Mouse (Mus musculus) heart, adult 11 months (tissue): Measurements from ENCODE around the gene Peli2.
A peak's percentile ranks its signal among the peaks of the same experiment; 100 is the strongest.

Experiments
- DNase-seq: peaks from one replicate; pipeline ENCODE4 v3.0.0; 2022

Peli2 gene

DNA sequence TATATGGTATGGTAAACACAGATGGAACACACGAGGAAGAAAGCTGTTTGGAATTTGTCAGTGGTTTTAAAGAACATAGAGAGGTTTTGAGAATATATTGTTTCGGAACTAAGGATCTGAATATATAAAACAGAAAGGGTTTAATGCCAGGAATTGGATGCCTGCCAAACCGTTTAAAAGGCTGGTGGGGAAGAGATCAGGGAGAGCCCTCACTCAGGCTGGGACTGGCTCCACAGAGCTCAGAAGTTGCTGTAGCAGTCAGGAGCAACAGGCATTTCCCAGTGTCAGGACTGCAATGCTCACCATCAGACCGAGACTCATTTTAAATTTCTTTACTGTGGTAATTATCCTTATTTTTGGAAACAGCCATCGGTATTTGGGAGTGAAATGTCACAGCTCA lies 76.2 kb downstream of the Peli2 start:
- DNase-seq = peak; percentile 63

DNA sequence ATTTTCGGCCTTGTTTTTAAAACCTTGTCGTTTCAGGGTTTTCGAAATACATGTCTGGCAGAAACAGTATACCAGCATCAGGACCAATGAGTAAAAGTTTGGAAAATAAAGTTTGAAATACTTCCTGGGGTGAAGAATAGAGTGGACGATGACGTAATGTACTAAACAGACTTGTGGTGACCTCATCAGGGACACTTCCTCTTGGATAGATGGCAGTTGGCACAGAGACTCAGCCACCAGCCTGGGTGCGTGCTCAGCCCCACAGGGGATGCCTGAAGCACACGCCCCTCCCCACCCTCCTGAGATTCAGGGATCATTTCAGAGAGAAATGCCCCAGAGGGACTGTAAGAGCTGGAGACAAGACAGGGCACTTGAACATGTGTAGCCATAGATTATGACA lies 76.7 kb downstream of the Peli2 start:
- peak; percentile 90 for DNase-seq

DNA sequence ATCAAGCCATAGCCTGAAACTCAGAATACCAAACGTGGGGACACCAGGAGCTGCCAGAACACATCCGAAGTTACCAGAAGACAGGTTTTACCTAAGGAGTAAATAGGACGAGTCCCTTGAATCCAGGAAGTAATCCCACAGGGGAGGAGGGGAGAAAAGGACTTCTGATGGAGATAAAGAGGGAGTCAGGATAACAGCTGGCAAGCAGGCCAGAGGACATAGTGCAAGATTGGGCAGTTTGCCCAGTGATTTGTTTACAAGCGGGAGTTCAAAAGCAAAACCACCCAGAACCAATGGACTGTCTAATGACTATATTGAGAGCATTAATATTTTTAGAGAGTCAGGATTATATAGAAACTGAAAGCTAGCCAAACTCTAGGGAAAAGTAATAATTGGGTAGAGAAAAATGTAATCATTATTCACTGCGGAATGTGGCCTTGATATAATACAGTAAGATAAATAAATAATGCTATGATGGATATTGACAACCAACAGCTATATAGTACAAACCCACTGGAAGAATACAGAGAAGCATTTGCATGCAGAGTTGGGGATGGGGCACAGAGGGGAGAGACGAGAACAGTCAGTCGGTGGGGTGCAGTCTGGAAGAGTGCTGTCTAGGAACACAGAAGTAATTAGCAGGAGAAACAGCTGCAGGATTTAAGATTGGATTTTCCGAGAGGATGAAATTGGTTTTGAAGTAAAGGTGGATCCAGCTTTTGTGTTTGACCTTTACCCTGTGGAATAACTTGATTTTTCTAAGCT lies 77.7 kb downstream of the Peli2 start:
- peak; percentile 94 for DNase-seq

DNA sequence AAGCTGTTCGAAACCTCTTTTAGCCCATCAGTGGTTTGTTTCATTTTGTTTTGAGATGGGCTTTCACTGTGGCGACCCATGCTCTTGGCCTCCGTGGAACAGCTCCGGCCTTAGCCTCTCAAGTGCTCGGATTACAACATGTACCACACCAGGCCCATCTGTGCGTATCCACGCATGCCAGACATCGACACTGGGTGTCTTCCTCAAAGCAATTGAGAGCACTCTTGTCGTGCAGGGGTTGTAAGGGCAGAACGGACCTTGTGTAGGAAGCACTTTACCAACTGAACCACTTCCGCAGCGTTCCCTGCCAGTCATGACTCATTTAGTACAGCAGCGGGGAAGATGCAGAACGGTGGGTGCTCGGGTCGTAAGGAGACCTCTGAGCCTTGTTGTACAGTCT lies 78.3 kb downstream of the Peli2 start:
- peak; percentile 92 for DNase-seq

DNA sequence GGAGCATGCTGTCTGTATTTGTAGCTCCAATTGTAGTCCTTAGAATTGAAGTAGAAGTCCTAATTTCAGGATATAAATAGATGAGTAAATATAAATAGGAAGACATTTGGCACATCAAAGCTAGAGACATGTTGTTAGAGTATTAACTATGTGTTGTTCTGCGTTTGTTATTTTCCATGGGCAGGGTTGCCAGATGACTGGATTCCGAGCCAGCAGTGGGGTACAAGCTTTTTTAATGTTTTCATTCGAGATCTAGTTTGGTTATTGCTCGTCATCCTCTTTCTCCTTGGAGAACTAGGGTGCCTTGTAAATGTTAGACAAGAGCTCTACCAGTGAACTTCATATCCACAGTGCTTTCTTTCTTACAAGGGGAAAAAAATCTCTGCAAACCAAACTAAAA lies 78.9 kb downstream of the Peli2 start:
- DNase-seq = peak; percentile 15

DNA sequence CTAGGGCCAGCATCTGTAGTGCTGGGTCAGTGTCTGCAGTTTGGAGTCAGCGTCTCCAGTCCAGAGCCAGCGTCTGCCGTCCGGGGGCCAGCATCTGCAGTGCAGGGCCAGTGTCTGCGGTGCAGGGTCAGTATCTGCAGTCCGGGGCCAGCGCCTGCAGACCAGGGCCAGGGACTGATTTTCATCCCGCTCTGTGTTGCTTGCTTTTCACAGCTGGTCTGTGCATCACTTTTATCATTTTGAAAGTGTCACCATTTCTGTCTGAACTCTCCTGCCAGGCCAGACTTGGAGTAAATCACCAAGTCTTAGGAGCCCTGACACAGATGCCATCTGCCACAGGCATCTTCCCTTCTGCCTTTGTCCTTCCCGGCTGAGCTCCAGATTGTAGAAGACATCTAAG lies 79.7 kb downstream of the Peli2 start:
- DNase-seq = peak; percentile 90

DNA sequence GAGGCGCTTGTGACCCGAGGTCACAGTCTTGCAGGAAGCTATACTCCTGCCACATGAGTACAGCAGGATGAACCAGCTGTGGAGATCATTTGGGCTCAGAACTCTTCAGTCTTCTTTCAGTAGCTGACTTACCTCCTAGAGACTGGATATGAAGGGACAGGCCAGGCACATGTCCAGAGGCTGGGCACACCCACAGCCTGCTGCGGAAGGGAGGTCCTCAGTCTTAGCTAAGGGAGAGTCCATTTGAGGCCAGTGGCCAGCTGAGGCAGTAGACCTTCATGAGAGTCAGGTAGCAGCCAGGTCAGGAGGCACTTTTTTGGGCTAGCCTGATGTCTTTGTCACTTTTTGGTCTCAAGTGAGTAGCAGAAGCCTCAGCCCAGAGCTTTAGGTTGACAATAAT lies 80.2 kb downstream of the Peli2 start:
- peak; percentile 98 for DNase-seq

DNA sequence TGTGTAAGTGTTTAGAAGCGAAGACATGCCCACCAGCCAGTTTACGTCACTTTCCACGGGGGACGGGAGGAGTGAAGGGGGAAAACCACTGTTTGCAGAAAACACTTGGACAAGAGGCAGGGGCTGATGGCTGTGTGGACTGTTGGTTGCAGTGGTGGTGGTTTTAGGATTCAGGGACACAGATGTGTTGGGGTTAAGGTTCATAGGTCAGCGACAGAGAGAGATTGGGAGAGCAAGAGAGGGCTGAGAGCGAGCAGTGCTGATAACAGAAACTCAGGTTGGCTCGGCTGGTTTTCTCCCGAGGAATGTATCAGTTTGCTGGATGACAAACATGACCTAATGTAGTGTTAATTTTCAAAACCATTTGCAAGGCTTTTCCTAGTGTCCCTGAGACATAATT lies 80.8 kb downstream of the Peli2 start:
- DNase-seq = peak; percentile 83

DNA sequence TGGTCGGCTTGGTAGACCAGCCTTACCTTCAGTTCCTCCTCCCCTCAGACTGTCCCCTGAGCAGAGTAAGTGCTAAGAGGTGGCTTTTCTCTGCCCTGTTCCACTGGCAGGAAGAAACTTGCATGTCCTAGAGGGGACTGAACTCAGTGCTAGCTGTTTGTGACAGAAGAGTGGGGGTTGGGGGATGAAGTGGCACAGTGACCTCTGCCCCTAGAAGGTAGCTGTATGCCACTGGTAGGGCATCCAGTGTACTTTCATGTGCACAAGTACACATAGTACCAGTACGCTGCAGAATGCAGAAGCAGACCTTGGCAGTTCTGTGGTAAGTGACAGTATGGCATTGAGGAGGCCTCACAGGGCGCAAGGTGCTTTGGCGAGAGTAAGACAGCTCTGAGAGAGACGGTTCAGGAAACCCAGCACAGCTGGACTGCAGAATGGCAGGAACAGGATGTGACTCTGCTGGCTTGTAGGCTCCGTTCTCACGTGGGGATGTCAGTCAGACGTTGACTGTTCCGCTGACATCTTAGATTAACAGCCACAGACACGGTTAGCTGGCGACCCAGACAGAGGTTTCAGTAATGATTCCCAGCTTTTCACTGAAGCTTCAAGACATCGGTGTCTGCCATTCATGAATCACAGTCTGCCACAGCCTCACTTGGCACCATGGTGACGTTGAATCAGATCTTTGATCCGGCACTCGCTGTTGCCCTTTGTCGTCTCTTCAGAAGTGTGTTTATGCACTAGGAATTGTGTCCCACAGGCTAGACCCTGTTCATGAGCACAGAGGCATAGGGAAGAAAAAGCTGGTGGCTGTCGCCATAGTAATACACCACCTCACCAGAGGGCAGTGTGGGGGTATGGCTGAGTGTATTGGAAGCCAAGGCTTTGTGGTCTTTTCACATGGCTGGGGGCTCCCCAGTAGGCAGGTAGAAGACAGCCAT lies 81.7 kb downstream of the Peli2 start:
- DNase-seq = peak; percentile 86

DNA sequence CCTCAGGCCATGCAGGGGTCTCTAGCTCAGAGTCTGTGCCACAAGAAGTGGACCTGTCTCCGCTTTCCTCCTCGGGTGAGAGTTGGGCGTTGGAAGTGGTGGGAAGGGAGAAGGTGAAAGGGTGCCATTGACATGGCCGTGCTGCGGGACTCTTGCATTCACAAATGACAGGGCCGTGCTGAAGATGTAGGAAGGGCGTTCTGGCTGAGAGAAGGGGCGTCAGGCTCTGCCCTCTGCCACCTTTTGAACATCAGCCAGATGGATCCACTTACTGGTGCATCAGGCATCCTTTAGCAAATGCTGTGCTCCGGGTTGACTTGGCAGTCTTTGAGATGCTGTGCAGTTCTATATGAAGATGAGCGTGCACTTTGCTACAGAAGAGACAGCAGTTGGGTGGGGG lies 84.4 kb downstream of the Peli2 start:
- peak; percentile 86 for DNase-seq

DNA sequence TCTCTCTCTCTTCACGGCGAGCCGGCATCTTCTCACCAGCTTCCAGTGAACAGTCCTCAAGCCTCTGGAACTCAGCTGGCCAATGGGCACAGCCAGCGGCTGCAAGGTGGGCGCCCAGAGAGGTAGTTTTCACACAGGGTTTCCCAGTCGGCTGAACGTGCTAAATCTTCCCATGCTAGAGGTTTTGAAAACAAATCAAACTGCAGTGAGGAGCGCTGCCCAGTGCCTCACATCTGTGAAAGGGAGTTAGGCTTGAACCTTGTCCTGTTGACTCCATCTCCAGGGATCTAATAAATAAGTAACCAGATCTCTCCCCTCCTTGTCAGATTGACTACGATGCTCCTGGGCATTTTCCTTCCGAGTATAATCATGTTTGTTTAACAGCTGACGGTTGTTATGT lies 85.0 kb downstream of the Peli2 start:
- DNase-seq = peak; percentile 50

DNA sequence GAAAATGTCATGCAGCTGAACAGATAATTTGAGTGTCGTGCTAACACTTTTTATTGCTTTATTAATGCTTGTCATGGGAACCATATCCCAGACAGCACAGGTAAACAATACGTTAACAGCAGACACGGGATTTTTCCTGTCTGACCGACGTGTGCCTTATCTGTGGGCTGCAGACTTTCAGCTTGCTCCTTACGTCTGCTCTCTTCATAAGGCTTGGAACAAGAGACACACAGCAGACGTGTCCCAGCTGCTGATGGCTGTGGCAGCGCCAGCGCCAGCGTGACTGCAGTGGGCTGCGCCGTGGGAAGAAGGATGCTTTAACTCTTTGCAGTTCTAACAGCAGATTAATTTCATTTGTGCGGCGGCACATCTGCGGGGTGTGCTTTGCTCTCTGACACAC lies 86.5 kb downstream of the Peli2 start:
- DNase-seq = peak; percentile 96

DNA sequence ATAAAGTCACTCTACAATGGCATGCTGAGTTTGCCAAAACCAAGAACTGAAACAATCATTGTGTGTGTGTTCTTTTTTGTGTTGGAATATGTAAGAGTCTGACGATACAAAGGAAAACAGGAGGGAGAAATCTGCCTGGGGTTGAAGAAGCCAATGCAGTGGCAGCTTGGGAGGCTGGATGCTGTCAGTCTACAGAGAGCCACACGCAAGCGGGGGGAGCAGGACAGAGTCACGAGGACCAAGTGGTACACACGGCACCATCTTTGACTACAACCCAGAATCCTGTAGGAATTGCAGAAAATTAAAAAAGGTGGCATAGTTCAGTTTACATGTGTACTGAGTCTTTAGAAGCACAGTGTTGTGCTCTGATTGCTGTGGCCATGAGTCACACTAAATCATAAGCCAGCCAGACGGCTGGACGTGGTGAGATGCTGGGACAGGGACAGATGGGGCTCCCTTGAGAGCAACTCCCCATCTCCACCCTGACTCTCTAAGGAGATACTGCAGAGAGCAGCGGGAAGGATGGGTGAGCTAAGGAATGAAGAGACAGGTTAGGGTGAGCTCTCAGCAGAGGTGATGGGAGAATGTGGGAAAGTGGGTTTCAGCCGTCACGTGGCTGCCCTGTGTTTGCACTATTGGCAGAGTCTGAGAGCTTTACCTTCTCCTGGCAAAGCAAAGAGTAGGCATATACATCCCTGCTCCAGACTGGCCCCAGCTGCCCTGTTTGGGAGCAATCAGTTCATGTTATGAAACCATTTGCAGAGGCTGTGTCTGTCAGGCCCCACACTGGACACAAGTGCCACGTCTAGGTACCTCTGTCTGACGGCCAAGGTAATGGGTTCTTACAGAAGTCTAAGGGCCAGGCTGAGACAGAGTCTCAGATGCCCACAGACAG lies 87.4 kb downstream of the Peli2 start:
- peak; percentile 91 for DNase-seq

DNA sequence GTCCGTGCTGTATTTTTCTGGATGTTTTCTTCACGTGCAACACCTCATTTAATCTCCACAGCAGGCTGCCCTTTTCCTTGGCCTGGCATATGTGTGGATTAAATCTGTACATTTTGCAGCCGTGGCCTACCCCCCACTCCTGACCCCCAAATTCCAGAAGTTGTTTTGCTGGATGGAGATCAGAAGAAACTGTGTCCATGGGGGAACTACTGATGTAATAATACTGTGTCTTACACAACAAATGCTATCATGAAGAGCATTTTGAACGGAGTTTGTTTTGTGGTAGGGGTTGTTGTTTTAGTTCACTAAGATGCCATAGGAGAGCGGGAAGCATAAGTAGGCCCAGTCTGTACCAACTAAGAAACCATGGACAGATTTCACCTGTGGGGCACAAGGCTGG lies 88.8 kb downstream of the Peli2 start:
- DNase-seq = no peak

DNA sequence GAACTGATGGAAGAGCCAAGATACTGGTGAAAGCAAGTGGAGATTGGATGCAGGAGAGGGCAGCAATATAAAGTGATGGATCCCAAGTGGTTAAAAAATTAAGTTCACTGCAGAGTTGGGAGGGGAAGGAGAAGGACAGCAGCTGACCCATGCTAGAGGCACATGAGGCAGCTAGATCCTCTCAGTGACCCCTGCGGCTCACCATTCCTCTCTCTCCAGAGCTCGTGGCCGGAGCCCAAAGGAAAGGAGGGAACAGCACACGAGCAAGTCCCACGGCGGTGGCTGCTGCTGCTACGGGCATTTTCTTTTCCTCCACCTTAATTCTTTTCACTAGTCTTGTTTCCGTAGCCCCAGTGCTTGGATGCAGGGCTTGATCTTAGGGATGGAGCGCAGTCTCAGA lies 89.5 kb downstream of the Peli2 start:
- no peak for DNase-seq

DNA sequence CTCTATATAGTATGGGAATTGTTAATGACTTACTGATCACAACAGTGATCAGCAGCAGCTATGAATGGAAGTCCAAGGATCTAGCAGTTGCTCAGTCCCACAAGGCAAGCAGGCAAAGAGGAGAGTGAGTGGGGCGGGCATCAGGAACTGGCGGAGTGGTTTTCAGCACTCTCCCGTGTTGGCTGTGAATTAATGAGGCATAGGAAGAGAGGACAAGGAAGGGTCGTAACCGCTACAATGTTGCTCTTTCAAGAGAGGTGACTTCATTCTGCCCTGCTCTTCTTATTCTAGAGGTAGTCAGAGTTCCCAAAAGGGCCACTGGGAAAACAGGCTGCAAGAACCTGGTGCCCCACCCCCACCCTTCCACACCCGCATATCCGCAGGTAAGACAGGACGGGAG lies 90.9 kb downstream of the Peli2 start:
- DNase-seq = no peak

DNA sequence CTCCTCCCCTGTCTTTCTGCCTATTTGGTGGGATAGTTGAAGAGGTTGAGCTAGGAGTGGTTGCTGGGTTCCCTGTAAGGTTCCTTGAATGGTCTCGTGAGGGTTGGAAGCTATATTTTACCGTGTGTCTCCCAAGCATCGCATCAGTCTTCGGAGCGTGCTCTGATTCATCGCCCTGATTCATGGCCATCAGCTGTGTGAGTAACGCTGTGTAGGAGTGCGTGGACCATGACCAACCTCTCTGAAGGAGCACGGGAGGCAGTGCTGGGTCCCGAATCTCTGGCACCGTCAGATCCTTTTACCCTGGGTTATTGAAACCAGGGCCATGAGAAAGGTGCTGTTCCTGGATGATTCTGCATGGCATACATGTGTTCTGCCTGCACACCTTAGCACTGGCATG lies 92.2 kb downstream of the Peli2 start:
- DNase-seq = no peak

DNA sequence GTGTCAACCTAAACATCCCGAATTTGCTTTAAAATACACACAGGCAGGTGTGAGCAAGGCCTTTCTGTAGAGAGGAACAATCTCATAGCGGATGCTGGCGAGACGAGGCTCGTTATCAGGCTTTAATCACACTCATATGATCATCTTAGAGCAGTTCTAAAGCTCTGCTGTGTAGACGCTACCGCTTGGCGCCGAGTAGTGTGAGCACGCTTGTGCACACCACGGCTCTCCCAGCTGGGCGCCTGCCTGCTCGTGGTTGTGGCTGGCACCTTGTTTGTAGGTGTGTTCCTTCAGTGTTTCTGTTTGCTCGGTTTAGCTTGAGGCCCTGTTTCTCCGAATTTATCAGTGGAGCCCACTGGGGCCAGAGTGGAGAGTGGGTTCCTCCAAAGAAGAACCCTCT lies 93.0 kb downstream of the Peli2 start:
- peak; percentile 85 for DNase-seq

DNA sequence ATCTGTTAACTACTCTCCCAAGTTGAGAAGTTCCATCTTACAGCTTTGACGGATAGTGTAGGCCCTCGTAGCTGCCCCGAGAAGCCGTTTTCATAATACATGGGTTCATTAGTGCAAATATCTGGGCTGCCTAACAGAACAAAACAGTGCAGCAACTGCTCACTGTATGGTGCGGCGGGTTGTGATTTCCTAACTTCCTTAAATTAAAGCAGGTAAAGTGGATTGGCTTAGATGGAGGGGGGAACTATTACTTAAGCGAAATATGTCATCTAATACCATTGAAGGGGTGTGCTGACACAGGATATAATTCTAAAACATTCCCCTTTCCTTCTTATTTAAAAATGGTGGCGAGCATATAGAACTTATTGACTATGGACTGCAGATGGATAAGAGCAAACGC lies 101.4 kb downstream of the Peli2 start:
- peak; percentile 52 for DNase-seq

DNA sequence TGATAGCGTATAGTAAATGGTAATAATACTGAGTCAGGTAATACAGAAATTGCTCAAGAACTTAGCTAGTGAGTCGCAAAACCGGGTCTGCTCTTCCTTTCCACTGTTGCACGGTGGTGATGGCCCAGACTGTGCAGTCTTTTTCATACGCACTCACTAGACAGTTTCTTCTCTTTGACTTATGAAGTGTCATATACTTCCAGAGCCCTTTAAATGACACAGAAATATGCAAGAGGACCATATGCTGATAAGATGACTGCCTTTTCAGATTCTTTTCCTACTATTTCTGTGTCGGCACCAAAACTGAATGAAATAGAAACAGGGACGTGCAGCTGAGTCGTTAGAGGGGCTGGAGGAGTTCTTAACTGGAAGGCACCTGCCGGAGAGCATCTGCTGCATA lies 102.1 kb downstream of the Peli2 start:
- DNase-seq = peak; percentile 42

DNA sequence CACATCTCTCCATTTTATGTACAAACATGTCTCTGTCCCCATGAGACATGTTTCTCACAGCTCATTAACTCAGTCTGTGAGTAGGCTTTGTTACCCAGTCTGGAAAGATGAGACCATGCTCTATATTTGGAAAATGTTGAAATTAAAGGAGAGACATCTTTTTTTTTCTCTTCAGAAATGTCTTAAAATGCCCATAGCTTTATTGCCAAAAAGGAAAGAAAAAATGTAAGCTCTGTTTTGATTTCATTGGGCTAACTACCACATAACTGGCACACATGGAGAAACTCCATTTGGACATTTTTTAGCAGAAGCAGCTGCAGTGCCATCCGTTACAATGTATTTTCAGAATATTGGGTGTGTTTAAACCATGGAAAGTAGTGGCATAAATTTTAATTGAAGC lies 103.6 kb downstream of the Peli2 start:
- DNase-seq = no peak

DNA sequence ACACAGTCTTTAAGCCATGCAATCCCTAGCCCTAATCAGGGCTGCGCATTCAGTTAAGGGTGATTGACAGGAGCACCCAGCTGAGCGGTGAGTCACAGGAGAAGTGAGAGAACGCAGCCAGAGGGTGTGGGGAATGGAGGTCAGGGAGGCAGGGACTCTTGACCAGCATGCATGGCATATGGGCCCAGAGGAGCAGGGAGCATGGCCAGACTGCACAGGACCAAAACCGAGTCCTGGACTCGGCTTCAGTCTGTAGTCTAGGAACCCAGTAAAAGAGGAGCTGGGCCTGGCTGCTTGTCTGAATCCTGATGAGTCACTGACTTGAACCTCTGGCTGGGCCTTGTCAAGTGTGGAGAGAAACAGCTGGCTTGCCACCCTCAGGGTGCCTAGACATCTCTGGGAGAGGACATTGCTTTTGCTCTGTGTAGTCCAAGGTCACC lies 104.3 kb downstream of the Peli2 start:
- peak; percentile 91 for DNase-seq

DNA sequence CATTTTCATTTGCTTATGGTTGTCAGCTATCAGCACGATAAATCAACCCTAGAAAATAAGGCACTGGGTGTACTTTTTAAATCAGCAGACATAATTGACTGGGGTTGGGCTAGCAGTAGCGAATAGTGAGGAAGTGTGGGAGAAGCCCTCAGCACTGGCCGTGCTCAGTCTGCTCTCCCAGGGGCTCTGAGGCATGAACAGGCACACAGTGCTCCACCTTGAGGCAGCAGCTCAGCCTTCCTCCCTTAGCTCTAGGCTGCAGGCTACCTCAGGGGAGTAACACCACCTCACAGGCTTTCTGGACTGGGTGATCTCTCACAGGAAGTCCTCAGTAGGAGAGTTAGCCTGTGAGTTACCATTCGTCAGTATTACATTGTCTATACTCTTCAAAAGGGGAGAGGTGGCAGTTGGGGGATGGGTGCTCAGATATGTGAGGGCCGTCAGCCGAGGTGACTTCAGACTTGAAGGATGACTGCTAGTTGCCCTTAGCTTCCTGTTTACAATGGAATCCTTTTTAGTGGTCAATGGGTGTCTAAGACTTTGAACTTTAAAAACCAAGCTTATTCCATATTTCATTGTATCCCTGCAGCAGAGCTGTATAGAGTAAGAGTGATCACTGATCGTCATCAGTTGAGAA lies 105.3 kb downstream of the Peli2 start:
- peak; percentile 90 for DNase-seq
